Mouse (Mus musculus) MEL (cell line): ENCODE results near the gene Grik1.

ENCODE experiments used
- CTCF ChIP-seq, 3 experiments: IDR thresholded peaks in 2 of 3; conservative IDR thresholded peaks in 1 of 3; 2 replicates each; pipeline ENCODE4 v1.5.1; 2011 to 2012; ENCODE audit warnings: low read length in 3 of 3, low read depth in 2 of 3, mild to moderate bottlenecking in 2 of 3, improper control_type of control experiment in 1 of 3, inconsistent platforms in 1 of 3, mixed read lengths in 1 of 3, moderate library complexity in 1 of 3; ENCODE audit not compliant: control insufficient read depth in 1 of 3, insufficient read depth in 1 of 3, poor library complexity in 1 of 3, severe bottlenecking in 1 of 3
- ETS1 ChIP-seq: IDR thresholded peaks from 2 replicates; pipeline ENCODE4 v1.6.1; 2012; ENCODE audit warnings: low read depth, mild to moderate bottlenecking, inconsistent platforms, low read length, improper control_type of control experiment, moderate library complexity
- GABPA ChIP-seq: IDR thresholded peaks from 2 replicates; pipeline ENCODE4 v1.6.1; 2012; ENCODE audit warnings: low read depth, mild to moderate bottlenecking, inconsistent platforms, low read length, improper control_type of control experiment, moderate library complexity
- JUND ChIP-seq: IDR thresholded peaks from 2 replicates; pipeline ENCODE4 v1.6.1; 2011; ENCODE audit warnings: low read depth, mild to moderate bottlenecking, improper control_type of control experiment, low read length
- MEF2A ChIP-seq: IDR thresholded peaks from 2 replicates; pipeline ENCODE4 v1.6.1; 2014; ENCODE audit warnings: low read depth, mild to moderate bottlenecking, inconsistent platforms, low read length, improper control_type of control experiment; ENCODE audit not compliant: poor library complexity, insufficient replicate concordance, severe bottlenecking; ENCODE audit errors: extremely low read depth
- SIN3A ChIP-seq: IDR thresholded peaks from 2 replicates; pipeline ENCODE4 v1.6.1; 2012; ENCODE audit warnings: low read length, improper control_type of control experiment, inconsistent platforms
- TAL1 ChIP-seq: IDR thresholded peaks from 2 replicates; pipeline ENCODE4 v1.6.1; 2012; ENCODE audit warnings: mild to moderate bottlenecking, inconsistent platforms, low read length, moderate library complexity, mixed read lengths
- USF1 ChIP-seq: IDR thresholded peaks from 2 replicates; pipeline ENCODE4 v1.6.1; 2014; ENCODE audit warnings: low read depth, mild to moderate bottlenecking, inconsistent platforms, low read length, improper control_type of control experiment, moderate library complexity

GRCm38 (mm10) chr16:87902049-87902448 is 388.0 kb downstream of the Grik1 start:
- TF ChIP-seq CTCF (IDR thresholded peaks at IDR 0.05 in 2 of 3, conservative IDR thresholded peaks at IDR 0.05 in 1 of 3; ENCODE audit: control insufficient read depth in 1 of 3, insufficient read depth in 1 of 3, low read depth in 2 of 3, low read length in 3 of 3, poor library complexity in 1 of 3, severe bottlenecking in 1 of 3) (no peak), SIN3A (no peak), GABPA (no peak), JUND (no peak), MEF2A (no peak), ETS1 (no peak), TAL1 (no peak), USF1 (no peak)
